Mouse (Mus musculus) C2C12 (cell line): ENCODE measurements at regions not wholly inside any gene's neighbourhood (a gene's known extent, or its start where the extent isn't known, plus 50 kb on each side); places are given as distances from the start of the nearest gene placed in this dataset.
A peak's percentile ranks its signal among the peaks of the same experiment; 100 is the strongest.

Experiments
- CEBPB ChIP-seq: IDR thresholded peaks from one replicate; pipeline ENCODE4 v1.6.1; 2011; ENCODE audit warnings: low read depth, mild to moderate bottlenecking, control low read depth, moderate library complexity
- CTCF ChIP-seq: IDR thresholded peaks from one replicate; pipeline ENCODE4 v1.5.1; 2011; ENCODE audit not compliant: control insufficient read depth, insufficient read depth, insufficient read length
- FOSL1 ChIP-seq: IDR thresholded peaks from one replicate; pipeline ENCODE4 v1.8.0; 2011; ENCODE audit warnings: mild to moderate bottlenecking, low read length; ENCODE audit not compliant: poor library complexity, insufficient read depth, severe bottlenecking
- MAX ChIP-seq: IDR thresholded peaks from one replicate; pipeline ENCODE4 v1.6.1; 2011; ENCODE audit warnings: mild to moderate bottlenecking, control low read depth
- MYOD1 ChIP-seq: IDR thresholded peaks from one replicate; pipeline ENCODE4 v1.6.1; 2011; ENCODE audit warnings: low read depth; ENCODE audit not compliant: control insufficient read depth, insufficient read length
- MYOG ChIP-seq: IDR thresholded peaks from one replicate; pipeline ENCODE4 v1.6.1; 2011; ENCODE audit not compliant: control insufficient read depth, insufficient read length; ENCODE audit errors: extremely low read depth
- USF1 ChIP-seq: IDR thresholded peaks from one replicate; pipeline ENCODE4 v1.6.1; 2011; ENCODE audit warnings: low read depth, mild to moderate bottlenecking, control low read depth, moderate library complexity

DNA sequence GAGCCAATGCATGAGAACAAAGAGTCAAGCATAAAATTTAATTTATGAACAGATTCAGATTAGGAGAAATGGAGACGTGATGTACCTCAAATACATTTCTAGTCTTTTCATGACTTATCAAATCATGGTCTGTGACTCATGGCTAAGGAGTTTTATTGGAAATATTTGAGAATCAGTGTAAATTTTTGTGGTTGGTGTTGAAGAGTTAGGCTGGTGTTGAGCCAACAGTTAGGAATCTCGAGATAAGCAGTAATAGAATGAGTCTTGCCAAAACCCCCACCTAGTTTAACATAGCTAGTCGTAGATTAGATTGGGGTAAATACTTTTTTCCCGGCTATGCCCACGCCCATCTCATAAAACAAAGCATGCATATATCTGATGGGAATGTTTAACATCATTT, 462.0 kb upstream of the Gm10306 start:
- TF ChIP-seq CTCF, result no peak
- no peak for TF ChIP-seq USF1
- TF ChIP-seq MAX, result no peak
- no peak for TF ChIP-seq CEBPB
- no peak for TF ChIP-seq MYOD1
- no peak for TF ChIP-seq MYOG
- TF ChIP-seq FOSL1, result peak; percentile 65
